Mouse (Mus musculus) left cerebral cortex, adult 8-10 months (tissue): Measurements from ENCODE around the gene Tagap1. TPM values are rescaled to one million over a fixed set of nuclear protein-coding genes. Genes with fewer than 3 reads are reported as not detected.
"Not testable (repeated sequence)": the region's sequence is repeated elsewhere in the genome, so short reads cannot be mapped to it uniquely, and the experiment has no call there.

ENCODE experiments used
- DNase-seq, 2 experiments: peaks; one replicate each; pipeline ENCODE4 v3.0.0; 2022; ENCODE audit warnings: low spot score in 2 of 2
- total RNA-seq, 4 experiments: library from RNA; stranded (reverse); gene quantifications; 2 replicates each; pipeline ENCODE4 v1.2.4; 2022

The Tagap1 gene
- total RNA-seq = 10 to 100 TPM; 28.7 to 32.4 (median 29.2) TPM

GRCm38 (mm10) chr17:6960776-6961175 lies at the start of gene Tagap1:
Tagap1 (minus strand) TSS chr17:6961156.
- peak; percentile 22 to 42 for DNase-seq

GRCm38 (mm10) chr17:7009901-7010300 lies 48.9 kb upstream of the Tagap1 start:
- DNase-seq = not testable (repeated sequence)

- not testable (repeated sequence) for DNase-seq
Observed at GRCm38 (mm10) chr17:7009440-7009839, 48.5 kb upstream of the Tagap1 start.

- not testable (repeated sequence) for DNase-seq
Observed at GRCm38 (mm10) chr17:7008885-7009284, 47.9 kb upstream of the Tagap1 start.

GRCm38 (mm10) chr17:7005646-7006045 lies 44.7 kb upstream of the Tagap1 start:
- not testable (repeated sequence) for DNase-seq

- not testable (repeated sequence) for DNase-seq
Observed at GRCm38 (mm10) chr17:7003392-7003791, 42.4 kb upstream of the Tagap1 start.

- not testable (repeated sequence) for DNase-seq
Observed at GRCm38 (mm10) chr17:7001790-7002585, 41.0 kb upstream of the Tagap1 start.

- DNase-seq = not testable (repeated sequence)
Observed at GRCm38 (mm10) chr17:6997778-6998490, 37.0 kb upstream of the Tagap1 start.

GRCm38 (mm10) chr17:6996826-6997225 lies 35.9 kb upstream of the Tagap1 start:
- DNase-seq = not testable (repeated sequence)

GRCm38 (mm10) chr17:6995504-6995903 lies 34.5 kb upstream of the Tagap1 start:
- DNase-seq = not testable (repeated sequence)

- DNase-seq = not testable (repeated sequence)
Observed at GRCm38 (mm10) chr17:6986118-6986517, 25.2 kb upstream of the Tagap1 start.

- DNase-seq = not testable (repeated sequence)
Observed at GRCm38 (mm10) chr17:6980144-6980543, 19.2 kb upstream of the Tagap1 start.

- not testable (repeated sequence) for DNase-seq
Observed at GRCm38 (mm10) chr17:6979380-6979779, 18.4 kb upstream of the Tagap1 start.

GRCm38 (mm10) chr17:6978287-6979248 lies 17.6 kb upstream of the Tagap1 start, which contains the start of gene Gm49721:
Gm49721 (plus strand) TSS chr17:6978904.
- peak; percentile 53 to 54 for DNase-seq

GRCm38 (mm10) chr17:6974985-6975384 lies 14.0 kb upstream of the Tagap1 start:
- DNase-seq = not testable (repeated sequence)

GRCm38 (mm10) chr17:6972836-6973396 lies 12.0 kb upstream of the Tagap1 start:
- not testable (repeated sequence) for DNase-seq

GRCm38 (mm10) chr17:6971238-6971637 lies 10.3 kb upstream of the Tagap1 start:
- DNase-seq = not testable (repeated sequence)

- not testable (repeated sequence) for DNase-seq
Observed at GRCm38 (mm10) chr17:6970334-6970733, 9.4 kb upstream of the Tagap1 start, which contains the start of gene Rnaset2b. Rnaset2b (plus strand) TSS chr17:6970634.

GRCm38 (mm10) chr17:6967673-6968072 lies 6.7 kb upstream of the Tagap1 start:
- not testable (repeated sequence) for DNase-seq

- DNase-seq = not testable (repeated sequence)
Observed at GRCm38 (mm10) chr17:6965364-6965763, 4.4 kb upstream of the Tagap1 start.
